Mouse (Mus musculus) adrenal gland, postnatal 14 days (tissue): ENCODE measurements at regions not wholly inside any gene's neighbourhood (a gene's known extent, or its start where the extent isn't known, plus 50 kb on each side); places are given as distances from the start of the nearest gene placed in this dataset.
"Not testable (repeated sequence)": the region's sequence is repeated elsewhere in the genome, so short reads cannot be mapped to it uniquely, and the experiment has no call there.

Experiments used
- DNase-seq: peaks from one replicate; pipeline ENCODE4 v3.0.0; 2021; ENCODE audit warnings: mixed read lengths

- DNase-seq, result no peak
Observed at GRCm38 (mm10) chr3:38320998-38321397, 163.6 kb downstream of the Ankrd50 start.

GRCm38 (mm10) chr3:38312834-38313233 is 171.8 kb downstream of the Ankrd50 start:
- DNase-seq, result no peak

GRCm38 (mm10) chr3:38312121-38312520 is 172.5 kb downstream of the Ankrd50 start:
- DNase-seq, result no peak

GRCm38 (mm10) chr3:38299898-38300751 is 184.5 kb downstream of the Ankrd50 start:
- DNase-seq, result no peak

- DNase-seq, result peak; percentile 32
Observed at GRCm38 (mm10) chr3:38299236-38299897, 185.3 kb downstream of the Ankrd50 start.

GRCm38 (mm10) chr3:38297499-38297898 is 187.1 kb downstream of the Ankrd50 start:
- peak; percentile 14 for DNase-seq

GRCm38 (mm10) chr3:38289062-38289461 is 195.6 kb downstream of the Ankrd50 start:
- DNase-seq, result peak; percentile 11

- DNase-seq, result peak; percentile 39
Observed at GRCm38 (mm10) chr3:38283687-38284124, 200.9 kb downstream of the Ankrd50 start.

GRCm38 (mm10) chr3:38282891-38283290 is 201.8 kb downstream of the Ankrd50 start:
- DNase-seq, result no peak

GRCm38 (mm10) chr3:38281683-38282082 is 203.0 kb downstream of the Ankrd50 start:
- DNase-seq, result no peak

- DNase-seq, result no peak
Observed at GRCm38 (mm10) chr3:38280876-38281275, 203.8 kb downstream of the Ankrd50 start.

GRCm38 (mm10) chr3:38280105-38280504 is 204.5 kb downstream of the Ankrd50 start:
- no peak for DNase-seq

GRCm38 (mm10) chr3:38276948-38277504 is 207.6 kb downstream of the Ankrd50 start:
- DNase-seq, result no peak

- DNase-seq, result peak; percentile 40
Observed at GRCm38 (mm10) chr3:38275321-38275720, 209.3 kb downstream of the Ankrd50 start.

- DNase-seq, result no peak
Observed at GRCm38 (mm10) chr3:38270742-38271141, 213.9 kb downstream of the Ankrd50 start.

GRCm38 (mm10) chr3:38268226-38268625 is 216.4 kb downstream of the Ankrd50 start:
- DNase-seq, result no peak

GRCm38 (mm10) chr3:38263261-38264141 is 221.1 kb downstream of the Ankrd50 start:
- DNase-seq, result no peak

- peak; percentile 20 for DNase-seq
Observed at GRCm38 (mm10) chr3:38261326-38262075, 223.1 kb downstream of the Ankrd50 start.

GRCm38 (mm10) chr3:38259223-38259622 is 225.4 kb downstream of the Ankrd50 start:
- DNase-seq, result not testable (repeated sequence)

- no peak for DNase-seq
Observed at GRCm38 (mm10) chr3:38257843-38258290, 226.8 kb downstream of the Ankrd50 start.
